Mouse (Mus musculus) embryonic facial prominence, embryonic 11.5 days (tissue): ENCODE data around the gene Rnf115. TPM values are rescaled to one million over a fixed set of nuclear protein-coding genes. Genes with fewer than 3 reads are reported as not detected.

ENCODE experiments used
- ATAC-seq: fragments of 200-750 bp; cut with Nextera tagmentation; replicated peaks from 2 replicates; pipeline ENCODE4 v1.8.0; 2017; ENCODE audit warnings: low read depth; ENCODE audit not compliant: insufficient number of reproducible peaks, low FRiP score, low TSS enrichment
- DNase-seq: peaks from one replicate; pipeline ENCODE4 v3.0.0-alpha.2; 2015; ENCODE audit warnings: low spot score
- H3K27ac ChIP-seq: fragments of 300-500 bp; sonication (generic); replicated peaks from 2 replicates; pipeline ENCODE4 v1.5.1; 2014; ENCODE audit warnings: mild to moderate bottlenecking, low read depth, low read length, control low read depth
- H3K27me3 ChIP-seq: fragments of 300-500 bp; sonication (generic); 2 replicates; pipeline ENCODE4 v1.6.1; 2014; ENCODE audit warnings: mild to moderate bottlenecking, low read length, moderate library complexity, mixed read lengths; ENCODE audit not compliant: control insufficient read depth, insufficient read depth
- H3K36me3 ChIP-seq: fragments of 300-500 bp; sonication (generic); replicated peaks from 2 replicates; pipeline ENCODE4 v1.6.1; 2014; ENCODE audit warnings: low read depth, mild to moderate bottlenecking, low read length, moderate library complexity, mixed read lengths; ENCODE audit not compliant: control insufficient read depth, insufficient read depth
- H3K4me1 ChIP-seq: fragments of 300-500 bp; sonication (generic); 2 replicates; pipeline ENCODE4 v1.6.1; 2014; ENCODE audit warnings: low read length, mixed read lengths; ENCODE audit not compliant: control insufficient read depth, insufficient read depth
- H3K4me2 ChIP-seq: fragments of 300-500 bp; sonication (generic); 2 replicates; pipeline ENCODE4 v1.6.1; 2014; ENCODE audit warnings: low read depth, mild to moderate bottlenecking, control low read depth, low read length, moderate library complexity
- H3K4me3 ChIP-seq: fragments of 300-500 bp; sonication (generic); 2 replicates; pipeline ENCODE4 v1.5.1; 2014; ENCODE audit warnings: low read depth, low read length, control low read depth
- H3K9ac ChIP-seq: fragments of 300-500 bp; sonication (generic); replicated peaks from 2 replicates; pipeline ENCODE4 v1.6.1; 2014; ENCODE audit warnings: mild to moderate bottlenecking, control low read depth, low read length
- H3K9me3 ChIP-seq: fragments of 300-500 bp; sonication (generic); replicated peaks from 2 replicates; pipeline ENCODE4 v1.6.1; 2016; ENCODE audit warnings: mild to moderate bottlenecking, low read length, inconsistent platforms, mixed read lengths; ENCODE audit not compliant: control insufficient read depth
- WGBS: fragments of 180-500 bp; shearing (Covaris S2); extraction: QIAGEN DNeasy Blood & Tissue Kit; methylation state at CpG from one replicate; pipeline ENCODE4 v1.1.7; 2014; 5-methylcytosine and 5-hydroxymethylcytosine counted together
- polyA plus RNA-seq: library from polyadenylated mRNA; unstranded; fragments of >200 nt; fragmentation: Nextera tagmentation; extraction: Ambion mirVana; gene quantifications from 2 replicates; pipeline ENCODE4 v1.2.1, GENCODE M21; 2014

Rnf115 gene
- polyA plus RNA-seq, 1 experiment from 2014 or later = 85.1 TPM

- H3K9me3 ChIP-seq = no peaks in the 10 kb centered on the region
- no peaks in the 10 kb centered on the region for H3K4me1 ChIP-seq
- no peaks in the 10 kb centered on the region for H3K36me3 ChIP-seq
- H3K27me3 ChIP-seq = no peaks in the 10 kb centered on the region
- no peak overlapping the region for H3K9ac ChIP-seq
- H3K4me3 ChIP-seq = no peak overlapping the region
- WGBS = 40% methylated on average over 5 of the region's 5 CpGs
- no peak overlapping the region for H3K27ac ChIP-seq
- no peak overlapping the region for H3K4me2 ChIP-seq
- ATAC-seq (no peak; the same call in 1 of the 2 replicates), DNase-seq (no peak)
Measured at GRCm38 (mm10) chr3:96832930-96833329, 105.5 kb downstream of the Rnf115 start.

GRCm38 (mm10) chr3:96834587-96835348 is 107.3 kb downstream of the Rnf115 start:
- no peaks in the 10 kb centered on the region for H3K9me3 ChIP-seq
- H3K4me1 ChIP-seq = no peaks in the 10 kb centered on the region
- WGBS = 83% methylated on average over 7 of the region's 7 CpGs
- no peak overlapping the region for H3K4me2 ChIP-seq
- no peaks in the 10 kb centered on the region for H3K27me3 ChIP-seq
- H3K4me3 ChIP-seq = no peak overlapping the region
- H3K36me3 ChIP-seq = no peaks in the 10 kb centered on the region
- ATAC-seq (no peak), DNase-seq (no peak)
- H3K9ac ChIP-seq = no peak overlapping the region
- H3K27ac ChIP-seq = no peak overlapping the region

- no peak for ATAC-seq
- no peaks in the 10 kb centered on the region for H3K9me3 ChIP-seq
- H3K36me3 ChIP-seq = no peaks in the 10 kb centered on the region
- no peak for DNase-seq
- H3K4me1 ChIP-seq = no peaks in the 10 kb centered on the region
- H3K9ac ChIP-seq = no peak overlapping the region
- no peak overlapping the region for H3K4me3 ChIP-seq
- no peak overlapping the region for H3K4me2 ChIP-seq
- H3K27ac ChIP-seq = no peak overlapping the region
- no peaks in the 10 kb centered on the region for H3K27me3 ChIP-seq
- 86% methylated on average over 2 of the region's 2 CpGs for WGBS
Measured at GRCm38 (mm10) chr3:96836414-96836813, 109.0 kb downstream of the Rnf115 start.

- Histone ChIP-seq H3K4me2 (no peak overlapping the region), H3K36me3 (no peaks in the 10 kb centered on the region), H3K9me3 (no peaks in the 10 kb centered on the region), H3K9ac (no peak overlapping the region), H3K4me1 (no peaks in the 10 kb centered on the region), H3K27me3 (no peaks in the 10 kb centered on the region), H3K4me3 (no peak overlapping the region), H3K27ac (no peak overlapping the region)
- 84% methylated on average over 7 of the region's 7 CpGs for WGBS
- DNase-seq = no peak
- ATAC-seq = no peak
Measured at GRCm38 (mm10) chr3:96838996-96839645, 111.7 kb downstream of the Rnf115 start.

Other genes with a start within 250 kb of the Rnf115 start
- gene Hfe2, start 202.5 kb upstream of the Rnf115 start, polyA plus RNA-seq = 1.2 and 1.5 TPM in 2 replicates
- gene Txnip, start 169.7 kb upstream of the Rnf115 start, polyA plus RNA-seq = 62.3 and 63.6 TPM in 2 replicates
- not detected in 2 replicates for gene Gm16253, start 150.7 kb upstream of the Rnf115 start, polyA plus RNA-seq
- 13.2 and 14.2 TPM in 2 replicates for gene Polr3gl, start 133.5 kb upstream of the Rnf115 start, polyA plus RNA-seq
- 0.90 and 1.1 TPM in 2 replicates for gene Ankrd34a, start 131.0 kb upstream of the Rnf115 start, polyA plus RNA-seq
- gene Lix1l, start 126.5 kb upstream of the Rnf115 start, polyA plus RNA-seq = 6.5 and 7.0 TPM in 2 replicates
- 195 and 196 TPM in 2 replicates for gene Rbm8a, start 97.7 kb upstream of the Rnf115 start, polyA plus RNA-seq
- 54.7 and 62.3 TPM in 2 replicates for gene Pex11b, start 92.3 kb upstream of the Rnf115 start, polyA plus RNA-seq
- not detected in 2 replicates for gene Gm42957, start 92.2 kb upstream of the Rnf115 start, polyA plus RNA-seq
- gene Itga10, start 82.1 kb upstream of the Rnf115 start, polyA plus RNA-seq = 0.59 and 0.77 TPM in 2 replicates
- 0.14 and 0.45 TPM in 2 replicates for gene Ankrd35, start 57.5 kb upstream of the Rnf115 start, polyA plus RNA-seq
- gene Pias3, start 31.3 kb upstream of the Rnf115 start, polyA plus RNA-seq = 33.8 and 35.5 TPM in 2 replicates
- 12.0 and 13.5 TPM in 2 replicates for gene Nudt17, start 19.1 kb upstream of the Rnf115 start, polyA plus RNA-seq
- gene Polr3c, start within 50 bp of the Rnf115 start, polyA plus RNA-seq = 35.9 and 37.3 TPM in 2 replicates
- gene Pdzk1, start 101.6 kb downstream of the Rnf115 start, polyA plus RNA-seq = not detected in 2 replicates
- gene Cd160, start 101.7 kb downstream of the Rnf115 start, polyA plus RNA-seq = 0.22 TPM in 1 of 2 replicates, not detected in the other
- 3.0 and 3.9 TPM in 2 replicates for gene Gja5, start 177.0 kb downstream of the Rnf115 start, polyA plus RNA-seq
- 41.6 and 41.9 TPM in 2 replicates for gene Gpr89, start 177.7 kb downstream of the Rnf115 start, polyA plus RNA-seq
- gene Gja8, start 198.4 kb downstream of the Rnf115 start, polyA plus RNA-seq = 0.49 and 2.5 TPM in 2 replicates